Mouse (Mus musculus) right cerebral cortex, postnatal 14 days (tissue): Measurements from ENCODE around the gene Acnat1.
"Not testable (repeated sequence)": the region's sequence is repeated elsewhere in the genome, so short reads cannot be mapped to it uniquely, and the experiment has no call there.

Experiments used
- DNase-seq: peaks from one replicate; pipeline ENCODE4 v3.0.0; 2022

Acnat1 gene

GRCm38 (mm10) chr4:49473435-49474100, at the start of gene Acnat1:
TSS of gene Acnat1 (minus strand) at chr4:49473912.
- DNase-seq = no peak

GRCm38 (mm10) chr4:49522576-49522975, 48.9 kb upstream of the Acnat1 start:
- peak; percentile 71 for DNase-seq

GRCm38 (mm10) chr4:49521346-49521745, 47.6 kb upstream of the Acnat1 start:
- no peak for DNase-seq

GRCm38 (mm10) chr4:49520572-49521340, 47.0 kb upstream of the Acnat1 start, which contains the start of the genes Mrpl50 and Zfp189:
TSS of gene Mrpl50 (minus strand) at chr4:49521093.
TSS of gene Zfp189 (plus strand) at chr4:49521176.
- DNase-seq = peak; percentile 89

- no peak for DNase-seq
Measured at GRCm38 (mm10) chr4:49519476-49519875, 45.8 kb upstream of the Acnat1 start.

- no peak for DNase-seq
Measured at GRCm38 (mm10) chr4:49514441-49514840, 40.7 kb upstream of the Acnat1 start.

GRCm38 (mm10) chr4:49512636-49513035, 38.9 kb upstream of the Acnat1 start:
- no peak for DNase-seq

- DNase-seq = not testable (repeated sequence)
Measured at GRCm38 (mm10) chr4:49510236-49510835, 36.6 kb upstream of the Acnat1 start.

GRCm38 (mm10) chr4:49509183-49509582, 35.5 kb upstream of the Acnat1 start:
- DNase-seq = no peak

- no peak for DNase-seq
Measured at GRCm38 (mm10) chr4:49506386-49506785, 32.7 kb upstream of the Acnat1 start, which contains the start of gene Baat. TSS of gene Baat (minus strand) at chr4:49506557.

GRCm38 (mm10) chr4:49503563-49503962, 29.9 kb upstream of the Acnat1 start:
- no peak for DNase-seq

GRCm38 (mm10) chr4:49485934-49486650, 12.4 kb upstream of the Acnat1 start:
- not testable (repeated sequence) for DNase-seq

GRCm38 (mm10) chr4:49485442-49485841, 11.7 kb upstream of the Acnat1 start:
- no peak for DNase-seq

- no peak for DNase-seq
Measured at GRCm38 (mm10) chr4:49480896-49481295, 7.2 kb upstream of the Acnat1 start.

- no peak for DNase-seq
Measured at GRCm38 (mm10) chr4:49480104-49480760, 6.5 kb upstream of the Acnat1 start.

GRCm38 (mm10) chr4:49479035-49479434, 5.3 kb upstream of the Acnat1 start:
- not testable (repeated sequence) for DNase-seq

GRCm38 (mm10) chr4:49478118-49478877, 4.6 kb upstream of the Acnat1 start:
- peak; percentile 13 for DNase-seq

GRCm38 (mm10) chr4:49474583-49474982, 871 bp upstream of the Acnat1 start:
- DNase-seq = no peak

GRCm38 (mm10) chr4:49469435-49470151, 4.1 kb downstream of the Acnat1 start:
- DNase-seq = no peak

GRCm38 (mm10) chr4:49467360-49467759, 6.4 kb downstream of the Acnat1 start:
- DNase-seq = no peak

GRCm38 (mm10) chr4:49456171-49456570, 17.5 kb downstream of the Acnat1 start:
- no peak for DNase-seq
